Mouse (Mus musculus) G1E (cell line): ENCODE results near the gene Gm3336. TPM values are rescaled to one million over a fixed set of nuclear protein-coding genes. Genes with fewer than 3 reads are reported as not detected.

ENCODE experiments used
- ATAC-seq: 2 replicates; pipeline ENCODE4 v1.8.0; 2016; ENCODE audit warnings: mild to moderate bottlenecking; ENCODE audit not compliant: insufficient number of reproducible peaks, poor library complexity, low FRiP score, severe bottlenecking; ENCODE audit errors: extremely low read depth
- DNase-seq: peaks from one replicate; pipeline ENCODE4 v3.0.0; 2012; ENCODE audit warnings: low spot score
- H3K27me3 ChIP-seq: 2 replicates; pipeline ENCODE4 v1.6.1; 2012; ENCODE audit warnings: mild to moderate bottlenecking, low read length, inconsistent platforms; ENCODE audit not compliant: insufficient read depth
- H3K36me3 ChIP-seq: replicated peaks from 2 replicates; pipeline ENCODE3; 2012; ENCODE audit warnings: mild to moderate bottlenecking, inconsistent platforms
- H3K4me1 ChIP-seq: 2 replicates; pipeline ENCODE4 v1.6.1; 2012; ENCODE audit warnings: low read depth, low read length, inconsistent platforms, mixed read lengths; ENCODE audit not compliant: insufficient read depth
- H3K4me3 ChIP-seq: 2 replicates; pipeline ENCODE4 v1.5.1; 2012; ENCODE audit warnings: low read depth, mild to moderate bottlenecking, inconsistent platforms, low read length, moderate library complexity, mixed read lengths
- H3K9me3 ChIP-seq: replicated peaks from 2 replicates; pipeline ENCODE4 v1.6.1; 2012; ENCODE audit warnings: inconsistent platforms
- CTCF ChIP-seq: IDR thresholded peaks from 2 replicates; pipeline ENCODE4 v1.5.1; 2012; ENCODE audit warnings: low read depth, low read length, inconsistent platforms, mixed read lengths
- GATA1 ChIP-seq: IDR thresholded peaks from 2 replicates; pipeline ENCODE4 v1.6.1; 2012; ENCODE audit warnings: borderline replicate concordance, low read length, inconsistent platforms, mixed read lengths
- GATA2 ChIP-seq: IDR thresholded peaks from 2 replicates; pipeline ENCODE4 v1.6.1; 2012; ENCODE audit warnings: low read depth, low read length, inconsistent platforms, borderline replicate concordance
- POLR2AphosphoS5 ChIP-seq: IDR thresholded peaks from 2 replicates; pipeline ENCODE4 v1.6.1; 2012; ENCODE audit warnings: low read depth, low read length, inconsistent platforms; ENCODE audit not compliant: insufficient replicate concordance
- TAL1 ChIP-seq: conservative IDR thresholded peaks from 2 replicates; pipeline ENCODE4 v1.6.1; 2012; ENCODE audit warnings: low read depth, low read length, inconsistent platforms, mixed read lengths
- polyA plus RNA-seq: library from polyadenylated mRNA; stranded (reverse); fragments of >175 nt; gene quantifications from 2 replicates; pipeline ENCODE4 v1.2.3, GENCODE M21; 2012
- total RNA-seq, 2 experiments: library from RNA; stranded (forward) in 1 of 2; stranded (reverse) in 1 of 2; fragments of 200-1000 nt in 1 of 2; fragments of >200 nt in 1 of 2; fragmentation: Nextera tagmentation in 1 of 2; gene quantifications; 2 replicates each; pipeline ENCODE4 v1.2.3; 2014 to 2017

Gm3336 gene
- total and polyA plus RNA-seq, 3 experiments: 0.66 to 3.7 (median 0.93) TPM

DNA sequence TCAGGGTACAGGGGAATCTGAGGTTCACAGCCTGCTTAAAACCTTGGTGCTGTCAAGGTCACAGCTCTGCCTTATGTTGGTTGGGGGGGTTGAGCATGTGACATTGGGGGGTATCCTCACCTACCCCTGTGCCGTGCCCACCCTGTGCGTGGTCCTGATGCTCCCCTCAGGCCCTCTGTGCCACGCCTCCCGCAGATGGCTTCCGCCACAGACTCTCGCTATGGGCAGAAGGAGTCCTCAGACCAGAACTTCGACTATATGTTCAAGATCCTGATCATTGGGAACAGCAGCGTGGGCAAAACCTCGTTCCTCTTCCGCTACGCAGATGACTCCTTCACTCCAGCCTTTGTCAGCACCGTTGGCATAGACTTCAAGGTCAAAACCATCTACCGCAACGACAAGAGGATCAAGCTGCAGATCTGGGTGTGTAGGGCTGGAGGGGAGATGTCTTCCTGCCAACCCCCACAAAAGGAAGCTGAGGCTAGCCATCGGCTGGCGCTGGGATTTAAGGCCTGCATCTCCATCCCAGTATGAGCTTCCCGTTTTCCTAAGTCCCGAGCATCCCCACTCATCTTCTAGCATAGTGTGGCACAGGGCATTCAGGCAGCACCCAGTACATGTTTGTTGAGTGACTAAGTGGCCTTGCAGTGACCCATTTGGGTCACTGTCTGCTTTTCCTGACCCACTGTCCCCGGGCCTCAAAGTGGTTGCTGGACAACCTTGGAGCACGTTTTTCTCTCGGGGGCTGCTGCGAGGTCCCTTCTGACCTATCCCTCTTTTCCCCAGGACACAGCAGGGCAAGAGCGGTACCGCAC lies 37.5 kb downstream of the Gm3336 start:
- peaks cover 51% of the 10 kb centered on the region for H3K36me3 ChIP-seq
- H3K9me3 ChIP-seq: no peaks in the 10 kb centered on the region
- peak overlapping the region; percentile 86 for H3K4me3 ChIP-seq
- H3K27me3 ChIP-seq: no peaks in the 10 kb centered on the region
- DNase-seq (no peak), ATAC-seq (no peak)
- TF ChIP-seq GATA2: no peak
- no peak for TF ChIP-seq TAL1
- TF ChIP-seq POLR2AphosphoS5: no peak
- no peak for TF ChIP-seq CTCF
- TF ChIP-seq GATA1: no peak
- peaks cover 79% of the 10 kb centered on the region for H3K4me1 ChIP-seq

DNA sequence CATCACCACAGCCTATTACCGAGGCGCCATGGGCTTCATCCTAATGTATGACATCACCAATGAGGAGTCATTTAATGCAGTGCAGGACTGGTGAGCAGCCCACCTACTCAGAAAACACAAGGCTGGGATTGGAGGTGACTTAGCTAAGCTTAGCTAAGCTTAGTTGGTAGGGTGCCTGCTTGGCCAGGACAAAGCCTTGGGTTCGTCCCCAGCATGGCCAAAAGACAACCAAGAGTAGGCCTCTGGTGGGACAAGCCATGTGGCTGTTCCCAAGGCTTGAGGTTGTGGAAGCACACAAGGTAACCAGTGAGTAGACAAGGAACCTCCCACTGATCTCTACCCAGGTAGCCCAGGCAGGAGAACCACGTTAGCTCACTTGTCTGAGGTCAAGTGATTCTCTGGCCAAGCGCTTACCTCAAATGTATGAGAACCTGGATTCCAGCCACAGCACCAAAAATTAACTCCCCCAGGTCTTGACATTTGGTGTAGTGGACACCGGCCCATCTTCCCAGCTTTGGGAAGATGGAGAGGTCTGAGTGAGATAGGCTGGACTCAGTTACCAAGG lies 38.2 kb downstream of the Gm3336 start:
- DNase-seq: no peak
- Histone ChIP-seq H3K4me3 (no peak overlapping the region), H3K36me3 (peaks cover 51% of the 10 kb centered on the region), H3K9me3 (no peaks in the 10 kb centered on the region), H3K27me3 (no peaks in the 10 kb centered on the region), H3K4me1 (peaks cover 84% of the 10 kb centered on the region)
- ATAC-seq: no peak
- TF ChIP-seq TAL1 (no peak), CTCF (no peak), POLR2AphosphoS5 (no peak), GATA1 (no peak), GATA2 (no peak)

DNA sequence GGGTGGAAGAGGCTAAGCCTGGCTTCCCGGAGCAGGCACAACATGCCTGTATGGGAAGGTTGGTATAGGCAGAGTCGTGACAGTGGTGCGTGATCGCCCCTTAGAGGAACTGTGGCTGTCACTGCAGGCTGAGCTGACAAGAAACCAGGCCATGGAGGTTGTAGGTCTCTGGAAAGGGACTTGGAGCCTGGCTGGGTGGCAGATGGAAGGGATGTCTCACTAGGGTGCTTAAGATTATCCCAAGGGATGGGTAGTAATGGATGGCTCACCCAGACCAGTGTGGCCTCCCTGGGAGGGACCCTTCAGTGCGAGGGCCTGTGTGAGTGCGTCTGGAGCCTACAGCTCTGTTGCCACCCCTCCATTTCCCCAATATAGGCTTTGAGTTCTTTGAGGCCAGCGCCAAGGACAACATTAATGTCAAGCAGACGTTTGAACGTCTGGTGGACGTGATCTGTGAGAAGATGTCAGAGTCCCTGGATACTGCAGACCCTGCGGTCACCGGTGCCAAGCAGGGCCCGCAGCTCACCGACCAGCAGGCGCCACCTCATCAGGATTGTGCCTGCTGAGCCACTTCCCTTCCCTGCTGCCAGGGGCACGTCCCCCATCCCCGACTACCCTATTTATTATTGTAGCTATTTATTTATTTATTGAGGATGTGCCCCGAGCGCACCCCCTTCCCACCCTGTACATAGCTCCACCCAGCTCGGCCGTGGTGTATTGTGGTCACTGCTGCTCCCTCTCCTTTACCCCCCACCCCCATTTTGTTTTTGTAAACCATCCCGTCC lies 39.4 kb downstream of the Gm3336 start:
- no peak overlapping the region for H3K4me3 ChIP-seq
- no peak for DNase-seq
- peaks cover 89% of the 10 kb centered on the region for H3K4me1 ChIP-seq
- H3K9me3 ChIP-seq: no peaks in the 10 kb centered on the region
- TF ChIP-seq TAL1 (no peak), CTCF (no peak), POLR2AphosphoS5 (no peak), GATA1 (no peak), GATA2 (no peak)
- no peaks in the 10 kb centered on the region for H3K27me3 ChIP-seq
- no peak for ATAC-seq
- peaks cover 59% of the 10 kb centered on the region for H3K36me3 ChIP-seq

DNA sequence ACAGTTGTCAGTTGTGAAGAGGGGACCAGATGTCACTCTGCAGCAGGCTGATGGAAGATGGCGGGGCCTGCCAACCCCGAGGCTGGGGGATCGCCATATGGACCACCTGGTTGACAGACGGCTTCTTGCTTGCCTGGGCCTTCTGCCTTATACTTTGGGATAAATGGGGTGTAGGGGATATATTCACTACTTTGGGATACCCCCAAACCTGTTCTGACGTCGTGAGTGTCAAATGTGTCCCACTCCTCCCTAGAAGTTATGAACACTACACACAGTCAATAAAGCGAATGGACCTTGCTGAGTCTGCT lies 39.9 kb downstream of the Gm3336 start:
- Histone ChIP-seq H3K4me3 (no peak overlapping the region), H3K36me3 (peaks cover 64% of the 10 kb centered on the region), H3K9me3 (no peaks in the 10 kb centered on the region), H3K27me3 (no peaks in the 10 kb centered on the region), H3K4me1 (peaks cover 89% of the 10 kb centered on the region)
- ATAC-seq (no peak), DNase-seq (no peak)
- no peak for TF ChIP-seq GATA1
- no peak for TF ChIP-seq TAL1
- TF ChIP-seq GATA2: no peak
- TF ChIP-seq POLR2AphosphoS5: no peak
- TF ChIP-seq CTCF: no peak

DNA sequence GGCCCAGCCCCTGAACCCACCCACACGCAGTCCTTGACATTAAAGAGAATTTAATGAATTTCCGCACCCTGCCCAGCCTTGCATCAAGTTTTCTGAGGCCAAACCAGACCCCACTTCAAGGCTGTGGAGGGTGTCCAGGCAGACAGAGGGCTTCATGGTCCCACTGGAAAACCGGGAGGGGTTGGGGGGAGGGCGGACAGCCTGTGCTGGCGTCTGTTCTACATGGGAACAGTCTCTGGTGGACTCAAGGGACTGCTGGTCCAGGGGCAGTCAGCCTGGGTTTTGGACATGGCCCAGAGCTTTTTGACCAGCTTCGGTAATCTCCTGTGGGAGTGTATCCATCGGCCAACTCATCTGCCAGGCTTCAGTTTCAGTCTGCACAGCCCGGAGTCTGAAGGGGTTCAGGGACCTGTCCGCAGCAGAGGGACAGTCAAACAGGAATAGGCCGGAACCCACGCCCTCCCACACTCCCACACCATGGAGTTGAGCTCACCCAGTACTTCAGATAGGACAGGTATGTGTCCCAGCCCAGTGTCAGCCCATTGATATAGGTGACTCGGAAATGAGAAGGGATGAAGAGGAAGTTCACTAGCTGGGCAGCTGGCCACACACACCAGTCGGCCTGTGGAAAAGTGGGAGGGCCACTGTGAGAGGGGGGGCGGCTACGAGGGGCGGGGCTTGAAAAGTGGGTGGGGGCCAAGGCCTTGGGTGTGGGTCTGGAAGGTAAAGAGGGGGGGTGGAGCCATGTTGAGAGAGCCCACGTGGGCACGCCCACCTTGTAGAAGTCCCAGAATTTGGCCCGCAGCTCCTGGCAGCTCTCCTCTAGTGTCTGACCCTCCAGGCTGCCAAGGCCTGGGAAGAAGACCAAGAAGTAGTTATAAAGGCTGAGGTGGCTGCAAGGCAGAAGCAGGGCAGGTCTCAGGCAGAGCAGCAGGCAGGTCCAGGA lies 40.5 kb downstream of the Gm3336 start:
- H3K9me3 ChIP-seq: no peaks in the 10 kb centered on the region
- H3K4me3 ChIP-seq: peak overlapping the region; percentile 90; the same call in 1 of the 2 replicates
- H3K27me3 ChIP-seq: no peaks in the 10 kb centered on the region
- ATAC-seq (no peak), DNase-seq (no peak)
- H3K4me1 ChIP-seq: peaks cover 89% of the 10 kb centered on the region
- TF ChIP-seq GATA2 (no peak), CTCF (no peak), TAL1 (no peak), GATA1 (no peak), POLR2AphosphoS5 (no peak; the same call in 1 of the 2 replicates)
- H3K36me3 ChIP-seq: peaks cover 70% of the 10 kb centered on the region

DNA sequence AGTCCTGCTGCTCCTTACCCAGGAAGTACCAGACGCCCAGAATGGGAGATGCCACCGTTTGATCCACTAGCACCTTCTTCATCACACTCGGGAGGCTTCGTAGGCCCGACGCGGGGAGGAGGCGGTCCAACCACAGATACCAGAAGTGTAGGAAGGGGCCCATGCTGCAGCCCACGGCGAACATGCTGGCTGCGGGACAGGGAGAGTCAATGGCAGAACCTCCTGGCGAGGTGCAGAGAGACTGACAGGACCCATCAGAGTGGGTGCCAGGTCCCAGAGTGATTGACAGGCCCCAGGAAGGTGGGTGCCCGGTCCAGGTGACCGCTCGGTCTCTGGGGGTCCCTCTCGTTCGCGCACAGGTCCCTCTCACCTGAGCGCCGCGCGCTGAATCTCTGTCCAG lies 42.0 kb downstream of the Gm3336 start:
- DNase-seq (no peak), ATAC-seq (no peak)
- peaks cover 91% of the 10 kb centered on the region for H3K4me1 ChIP-seq
- H3K9me3 ChIP-seq: no peaks in the 10 kb centered on the region
- TF ChIP-seq GATA1: no peak
- TF ChIP-seq GATA2: no peak
- TF ChIP-seq POLR2AphosphoS5: no peak
- no peak for TF ChIP-seq TAL1
- TF ChIP-seq CTCF: no peak
- peak overlapping the region; percentile 90 for H3K4me3 ChIP-seq
- H3K36me3 ChIP-seq: peaks cover 77% of the 10 kb centered on the region
- no peaks in the 10 kb centered on the region for H3K27me3 ChIP-seq
